Mouse (Mus musculus): ENCODE data around the gene Fam133b. TPM values are rescaled to one million over a fixed set of nuclear protein-coding genes. Genes with fewer than 3 reads are reported as not detected.

Gene Fam133b
- polyA plus RNA-seq, 1 experiment = 30.6 TPM

Other genes with a start within 250 kb of the Fam133b start
- 0.39 and 0.51 TPM in 2 replicates for gene Cdk6, start 202.3 kb upstream of the Fam133b start, polyA plus RNA-seq (2012; rRNA removed)
- 8.6 and 9.0 TPM in 2 replicates for gene 1700109H08Rik, start 27.7 kb downstream of the Fam133b start, polyA plus RNA-seq (2012; rRNA removed)
- gene Pex1, start 52.2 kb downstream of the Fam133b start, polyA plus RNA-seq (2012; rRNA removed) = 25.3 and 25.7 TPM in 2 replicates
- gene Rbm48, start 52.8 kb downstream of the Fam133b start, polyA plus RNA-seq (2012; rRNA removed) = 12.8 and 13.0 TPM in 2 replicates
- gene Tmbim7, start 107.3 kb downstream of the Fam133b start, polyA plus RNA-seq (2012; rRNA removed) = not detected in 2 replicates
- 93.0 and 102 TPM in 2 replicates for gene Gatad1, start 113.4 kb downstream of the Fam133b start, polyA plus RNA-seq (2012; rRNA removed)